Mouse (Mus musculus) right cerebral cortex, postnatal 10 days (tissue): ENCODE data around the gene Rgsl1.
A peak's percentile ranks its signal among the peaks of the same experiment; 100 is the strongest.

ENCODE experiments used
- DNase-seq, 2 experiments: peaks; one replicate each; pipeline ENCODE4 v3.0.0; 2021; ENCODE audit warnings: low spot score in 2 of 2

Gene Rgsl1

GRCm38 (mm10) chr1:153740775-153741400 lies 103.1 kb downstream of the Rgsl1 start:
- DNase-seq = no peak

GRCm38 (mm10) chr1:153740145-153740544 lies 103.8 kb downstream of the Rgsl1 start, which contains the start of gene Rgs16:
Gene Rgs16 (plus strand): TSS chr1:153740349.
- DNase-seq = peak; percentile 79 to 81

- no peak for DNase-seq
These were observed 104.4 kb downstream of the Rgsl1 start for GRCm38 (mm10) chr1:153739437-153740015.

- peak in 1 of 2 experiments; percentile 69 for DNase-seq
These were observed 106.5 kb downstream of the Rgsl1 start for GRCm38 (mm10) chr1:153737101-153738085.

DNA sequence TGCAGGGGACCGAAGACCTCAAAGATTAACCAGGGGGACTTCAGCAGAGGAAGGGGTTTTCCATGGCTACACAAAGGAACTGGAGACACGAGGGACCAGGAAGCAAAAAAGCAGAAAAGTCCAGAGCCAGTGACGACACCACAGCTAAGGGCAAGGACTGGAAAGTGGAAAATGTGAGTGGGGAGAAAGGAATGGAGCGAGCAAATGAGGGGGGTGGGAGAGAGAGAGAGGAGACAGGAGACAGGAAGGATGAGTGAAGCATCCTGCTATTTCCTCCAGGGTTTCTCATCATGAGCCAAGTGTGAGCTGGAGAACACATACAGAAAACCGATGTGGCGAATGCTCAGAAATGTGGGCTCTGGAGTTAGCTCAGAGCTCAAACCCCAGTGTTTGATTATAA lies 107.8 kb downstream of the Rgsl1 start:
- no peak for DNase-seq

- DNase-seq = no peak
These were observed 109.1 kb downstream of the Rgsl1 start for GRCm38 (mm10) chr1:153734866-153735265.

GRCm38 (mm10) chr1:153733181-153733580 lies 110.8 kb downstream of the Rgsl1 start:
- DNase-seq = no peak

DNA sequence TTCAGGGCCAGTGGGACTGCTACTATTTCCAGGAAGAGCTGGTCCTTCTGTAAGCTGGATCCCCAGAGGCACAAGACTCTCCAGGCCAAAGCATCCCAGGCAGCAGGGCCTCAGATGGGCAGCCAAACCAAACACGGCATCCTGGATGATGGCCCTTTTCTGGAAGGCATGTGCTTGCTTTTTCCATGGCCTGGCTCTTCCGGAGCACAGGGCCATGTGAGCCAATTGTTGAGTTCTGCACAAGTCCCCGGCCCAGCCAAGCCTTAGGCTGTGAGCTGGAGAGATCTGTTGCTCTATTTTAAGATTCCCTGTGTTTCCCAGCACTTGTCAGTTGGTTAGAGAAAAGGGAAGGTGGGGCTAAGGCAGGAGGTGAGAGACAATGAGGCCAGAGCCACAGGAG lies 113.3 kb downstream of the Rgsl1 start:
- DNase-seq = no peak

DNA sequence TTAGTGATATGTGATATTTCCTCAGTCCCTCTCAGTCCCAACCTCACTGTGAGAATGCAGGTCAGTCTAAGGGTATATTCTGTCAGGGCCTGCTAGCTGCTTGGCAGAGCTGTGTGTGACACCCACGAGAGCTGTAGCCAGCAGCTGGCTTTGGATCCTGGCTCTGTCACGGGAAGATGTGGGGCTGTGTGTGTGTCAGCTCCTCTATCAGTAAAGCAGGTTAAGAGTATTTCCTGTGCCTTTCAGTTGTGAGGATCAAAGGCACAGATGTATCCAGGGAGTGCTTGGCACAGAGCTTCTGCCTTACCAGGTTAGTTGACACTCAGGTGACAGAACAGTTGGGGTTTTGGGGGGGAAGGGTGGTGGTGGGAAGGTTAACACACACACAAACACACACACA lies 114.1 kb downstream of the Rgsl1 start:
- no peak for DNase-seq
